Mouse (Mus musculus) bone marrow, adult 2 months (tissue): ENCODE data around the gene Kcnab1.

Source experiments
- CTCF ChIP-seq: fragments of 200-500 bp; IDR thresholded peaks from 2 replicates; pipeline ENCODE4 v1.5.1; 2011; ENCODE audit warnings: low read length, control low read depth; ENCODE audit not compliant: control insufficient read depth, insufficient read depth
- POLR2A ChIP-seq: fragments of 200-500 bp; IDR thresholded peaks from 2 replicates; pipeline ENCODE4 v1.6.1; 2011; ENCODE audit warnings: low read depth, mild to moderate bottlenecking, control low read depth, low read length, borderline replicate concordance; ENCODE audit not compliant: control insufficient read depth

DNA sequence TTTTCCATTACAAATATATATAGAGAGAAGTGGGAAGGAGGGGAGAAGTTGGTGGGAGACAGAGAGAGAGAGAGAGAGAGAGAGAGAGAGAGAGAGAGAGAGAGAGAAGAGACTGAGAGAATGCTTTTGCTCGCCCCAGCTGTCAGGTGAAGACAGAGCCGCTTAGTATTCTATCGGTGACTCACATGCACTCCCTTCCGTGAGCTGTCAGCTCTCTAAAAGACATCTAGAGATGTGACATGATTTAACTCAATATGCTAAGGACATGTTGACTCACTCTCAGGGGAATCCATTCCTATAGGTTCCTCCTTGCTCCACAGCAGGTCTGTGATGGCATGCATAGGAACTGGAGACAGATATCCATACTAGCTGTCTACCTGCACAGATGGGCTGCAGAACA lies 219.6 kb downstream of the Kcnab1 start:
- no peak for TF ChIP-seq POLR2A
- TF ChIP-seq CTCF, result no peak
